Comparison of ENCODE assay signal across 10 mouse cellular contexts in genomic region chr19:16181852-16182475, GRCm38 (mm10). TPM values are rescaled to one million over a fixed set of nuclear protein-coding genes. Genes with fewer than 3 reads are reported as not detected.
A peak's percentile ranks its signal among the peaks of the same experiment; 100 is the strongest.
DNase-seq lines count a peak whose midpoint lies in the region; ATAC-seq and TF ChIP-seq lines count a peak whose summit lies in the region.
"Had no signal": no experiment of that assay in that cellular context is flagged by ENCODE, and none has a peak within 500 bp of the region (broad histone marks: within the 10 kb centered on the region; RNA-seq: fewer than 3 reads in every experiment).

No protein-coding gene starts in this region.

- no peak overlapping the region for H3K4me2 ChIP-seq in heart, embryonic 14.5 days (ENCODE audit: low read length)
- H3K4me2 ChIP-seq in neural tube, embryonic 15.5 days: no peak overlapping the region
- H3K4me2 ChIP-seq: hindbrain, embryonic 12.5 days had no signal

- no peaks in the 10 kb centered on the region for H3K9me3 ChIP-seq in megakaryocyte, embryonic 14.5 days
- H3K9me3 ChIP-seq in heart, embryonic 14.5 days (ENCODE audit: control insufficient read depth, low read length): no peaks in the 10 kb centered on the region
- H3K9me3 ChIP-seq in neural tube, embryonic 15.5 days (replicated peaks): no peaks in the 10 kb centered on the region
- H3K9me3 ChIP-seq: hindbrain, embryonic 12.5 days had no signal

- H3K4me3 ChIP-seq in kidney, adult 2 months (ENCODE audit: insufficient read depth, low read depth, low read length): no peak overlapping the region
- H3K4me3 ChIP-seq in megakaryocyte, embryonic 14.5 days (replicated peaks): peak overlapping the region; percentile 38
- H3K4me3 ChIP-seq in heart, embryonic 14.5 days (ENCODE audit: control insufficient read depth in 1 of 2, insufficient read depth in 1 of 2, low read depth in 1 of 2, low read length in 2 of 2): no peak overlapping the region
- no peak overlapping the region for H3K4me3 ChIP-seq in neural tube, embryonic 15.5 days (replicated peaks)
- H3K4me3 ChIP-seq: hindbrain, embryonic 12.5 days had no signal

- TF ChIP-seq CTCF in kidney, adult 2 months (conservative IDR thresholded peaks at IDR 0.05; ENCODE audit: insufficient read depth, insufficient read length, low read depth, low read length): no peak

- no peaks in the 10 kb centered on the region for H3K27me3 ChIP-seq in kidney, adult 2 months (replicated peaks; ENCODE audit: control insufficient read depth, insufficient read depth, low read length)
- no peaks in the 10 kb centered on the region for H3K27me3 ChIP-seq in megakaryocyte, embryonic 14.5 days (replicated peaks)
- H3K27me3 ChIP-seq in heart, embryonic 14.5 days (ENCODE audit: control insufficient read depth, insufficient read depth, low read length): no peaks in the 10 kb centered on the region
- no peaks in the 10 kb centered on the region for H3K27me3 ChIP-seq in neural tube, embryonic 15.5 days (replicated peaks)
- H3K27me3 ChIP-seq: hindbrain, embryonic 12.5 days had no signal

- DNase-seq in kidney, adult 2 months: peak; percentile 44
- DNase-seq in kidney, adult 11 months: no peak
- no peak for DNase-seq in right cerebral cortex, postnatal 36 days (ENCODE audit: low spot score in 2 of 2)
- DNase-seq: cerebellum, postnatal 25 days; thymus, postnatal 36 days had no signal

- no peak overlapping the region for H3K9ac ChIP-seq in heart, embryonic 14.5 days (ENCODE audit: low read length)
- no peak overlapping the region for H3K9ac ChIP-seq in neural tube, embryonic 15.5 days (replicated peaks)
- H3K9ac ChIP-seq: hindbrain, embryonic 12.5 days had no signal

- peak overlapping the region; percentile 75 for H3K27ac ChIP-seq in kidney, adult 2 months (ENCODE audit: insufficient read depth, low read depth, low read length)
- H3K27ac ChIP-seq in heart, embryonic 14.5 days (replicated peaks in 1 of 2; ENCODE audit: control insufficient read depth in 1 of 2, insufficient read depth in 1 of 2, low read depth in 2 of 2, low read length in 2 of 2): peak overlapping the region; percentile 56 to 72
- no peak overlapping the region for H3K27ac ChIP-seq in neural tube, embryonic 15.5 days (replicated peaks)
- H3K27ac ChIP-seq: hindbrain, embryonic 12.5 days had no signal

- ATAC-seq in megakaryocyte, adult 5-6 weeks (ENCODE audit: poor library complexity, severe bottlenecking): no peak
- ATAC-seq in heart, embryonic 14.5 days (ENCODE audit: insufficient number of reproducible peaks, insufficient read depth, low FRiP score, low read depth): no peak
- no peak for ATAC-seq in neural tube, embryonic 15.5 days (ENCODE audit: low FRiP score)

- no peak for TF ChIP-seq POLR2A in kidney, adult 2 months (IDR thresholded peaks at IDR 0.05; ENCODE audit: low read depth, low read length)

- 62% methylated on average over 7 of the region's 7 CpGs for WGBS in kidney, adult 2 months
- WGBS in heart, embryonic 14.5 days: 71% methylated on average over 7 of the region's 7 CpGs
- 79% methylated on average over 7 of the region's 7 CpGs for WGBS in neural tube, embryonic 15.5 days

- no peaks in the 10 kb centered on the region for H3K36me3 ChIP-seq in kidney, adult 2 months (ENCODE audit: control insufficient read depth, insufficient read depth, low read length)
- H3K36me3 ChIP-seq in megakaryocyte, embryonic 14.5 days (replicated peaks; ENCODE audit: low read length): peaks cover 66% of the 10 kb centered on the region
- no peaks in the 10 kb centered on the region for H3K36me3 ChIP-seq in heart, embryonic 14.5 days (ENCODE audit: control insufficient read depth, insufficient read depth, low read length)
- H3K36me3 ChIP-seq in neural tube, embryonic 15.5 days: no peaks in the 10 kb centered on the region
- H3K36me3 ChIP-seq: hindbrain, embryonic 12.5 days had no signal

- H3K4me1 ChIP-seq in kidney, adult 2 months (ENCODE audit: control insufficient read depth, insufficient read depth, low read length): peaks cover 25% of the 10 kb centered on the region
- peaks cover 90% of the 10 kb centered on the region for H3K4me1 ChIP-seq in megakaryocyte, embryonic 14.5 days
- H3K4me1 ChIP-seq in heart, embryonic 14.5 days (ENCODE audit: control insufficient read depth in 2 of 2, insufficient read depth in 2 of 2, low read length in 2 of 2): peaks cover 16 to 47% of the 10 kb centered on the region in 2 experiments
- H3K4me1 ChIP-seq in neural tube, embryonic 15.5 days: peaks cover 27% of the 10 kb centered on the region

RNA-seq across cellular contexts. Expression of gene Gnaq, which starts 49.3 kb away (rescaled TPM):
- polyA plus RNA-seq in kidney, adult 2 months (2012; rRNA removed): 13.2 and 15.6 TPM in 2 replicates
- 2.6 and 12.6 TPM in 2 replicates for polyA plus RNA-seq in megakaryocyte, embryonic 14.5 days (2012; ENCODE audit: insufficient read depth, low replicate concordance)
- total RNA-seq in megakaryocyte, adult 5-6 weeks (2015): 24.9 and 28.3 TPM in 2 replicates
- total RNA-seq in megakaryocyte, adult 5-6 weeks (2017): 17.8 and 25.3 TPM in 2 replicates
- 9.2 and 10.1 TPM in 2 replicates for polyA plus RNA-seq in heart, embryonic 14.5 days (2014; fragmentation: Nextera tagmentation; extraction: Ambion mirVana)
- polyA plus RNA-seq in neural tube, embryonic 15.5 days (2015; fragmentation: Nextera tagmentation; extraction: Ambion mirVana): 98.0 and 110 TPM in 2 replicates
